Mouse (Mus musculus) small intestine, adult 2 months (tissue): ENCODE data around the gene Tnfaip6.

Experiments used
- CTCF ChIP-seq: fragments of 200-500 bp; IDR thresholded peaks from 2 replicates; pipeline ENCODE4 v1.5.1; 2012; ENCODE audit warnings: low read depth, mild to moderate bottlenecking, control low read depth, inconsistent platforms, low read length, moderate library complexity, mixed read lengths; ENCODE audit not compliant: insufficient replicate concordance, insufficient read length; ENCODE audit errors: extremely low read depth
- POLR2A ChIP-seq: fragments of 200-500 bp; IDR thresholded peaks from 2 replicates; pipeline ENCODE4 v1.6.1; 2012; ENCODE audit warnings: low read depth, mild to moderate bottlenecking, control low read depth, inconsistent platforms, low read length, moderate library complexity

- TF ChIP-seq POLR2A (no peak), CTCF (no peak)
These were observed 34.3 kb downstream of the Tnfaip6 start for GRCm38 (mm10) chr2:52072065-52072490.
